Mouse (Mus musculus) heart, embryonic 16.5 days (tissue): ENCODE measurements around the gene Ubr2. TPM values are rescaled to one million over a fixed set of nuclear protein-coding genes. Genes with fewer than 3 reads are reported as not detected.

ENCODE experiments used
- ATAC-seq: fragments of 200-750 bp; cut with Nextera tagmentation; replicated peaks from 2 replicates; pipeline ENCODE4 v1.8.0; 2017; ENCODE audit warnings: moderate number of reproducible peaks; ENCODE audit not compliant: insufficient read depth, low FRiP score; ENCODE audit errors: extremely low read depth
- H3K27ac ChIP-seq: fragments of 300-500 bp; sonication (generic); 2 replicates; pipeline ENCODE4 v1.5.1; 2014; ENCODE audit warnings: mild to moderate bottlenecking, low read length, control low read depth, moderate library complexity
- H3K27me3 ChIP-seq: fragments of 300-500 bp; sonication (generic); 2 replicates; pipeline ENCODE4 v1.6.1; 2014; ENCODE audit warnings: low read length, mixed read lengths; ENCODE audit not compliant: control insufficient read depth, insufficient read depth
- H3K36me3 ChIP-seq: fragments of 300-500 bp; sonication (generic); 2 replicates; pipeline ENCODE4 v1.6.1; 2014; ENCODE audit not compliant: control insufficient read depth, insufficient read depth
- H3K4me1 ChIP-seq: fragments of 300-500 bp; sonication (generic); 2 replicates; pipeline ENCODE4 v1.6.1; 2014; ENCODE audit warnings: low read length, mixed read lengths; ENCODE audit not compliant: control insufficient read depth, insufficient read depth
- H3K4me2 ChIP-seq: fragments of 300-500 bp; sonication (generic); 2 replicates; pipeline ENCODE4 v1.6.1; 2014; ENCODE audit warnings: low read depth, mild to moderate bottlenecking, control low read depth, low read length
- H3K4me3 ChIP-seq: fragments of 300-500 bp; sonication (generic); 2 replicates; pipeline ENCODE4 v1.5.1; 2014; ENCODE audit warnings: mild to moderate bottlenecking, control low read depth, low read length
- H3K9ac ChIP-seq: fragments of 300-500 bp; sonication (generic); 2 replicates; pipeline ENCODE4 v1.6.1; 2014; ENCODE audit warnings: low read length, control low read depth
- H3K9me3 ChIP-seq: fragments of 300-500 bp; sonication (generic); replicated peaks from 2 replicates; pipeline ENCODE4 v1.6.1; 2016; ENCODE audit warnings: low read length; ENCODE audit not compliant: control insufficient read depth
- WGBS: fragments of 180-500 bp; shearing (Covaris S2); extraction: QIAGEN DNeasy Blood & Tissue Kit; methylation state at CpG from one replicate; pipeline ENCODE4 v1.1.7; 2014; 5-methylcytosine and 5-hydroxymethylcytosine counted together
- polyA plus RNA-seq: library from polyadenylated mRNA; unstranded; fragments of >200 nt; fragmentation: Nextera tagmentation; extraction: Ambion mirVana; gene quantifications from 2 replicates; pipeline ENCODE4 v1.2.1, GENCODE M21; 2015

Gene Ubr2
- polyA plus RNA-seq, 1 experiment from 2014 or later: 17.1 TPM

- Histone ChIP-seq H3K9me3 (0 out of 2 replicates have a peak, but pooled peaks cover 3% of the 10 kb centered on the region), H3K9ac (peak overlapping the region; percentile 26; the same call in 1 of the 2 replicates), H3K4me1 (0 out of 2 replicates have a peak, but pooled peaks cover 2% of the 10 kb centered on the region), H3K27me3 (no peaks in the 10 kb centered on the region), H3K36me3 (no peaks in the 10 kb centered on the region), H3K27ac (no peak overlapping the region), H3K4me3 (peak overlapping the region; percentile 35), H3K4me2 (peak overlapping the region; percentile 54)
- 28% methylated on average over 18 of the region's 18 CpGs for WGBS
- peak; percentile 76 for ATAC-seq
These were observed 28.8 kb upstream of the Ubr2 start for GRCm38 (mm10) chr17:47038844-47039803.

GRCm38 (mm10) chr17:47034536-47034935 lies 24.2 kb upstream of the Ubr2 start:
- H3K27ac ChIP-seq: no peak overlapping the region
- no peaks in the 10 kb centered on the region for H3K9me3 ChIP-seq
- H3K9ac ChIP-seq: no peak overlapping the region
- no peak overlapping the region for H3K4me2 ChIP-seq
- H3K36me3 ChIP-seq: no peaks in the 10 kb centered on the region
- H3K4me3 ChIP-seq: no peak overlapping the region
- 0 out of 2 replicates have a peak, but pooled peaks cover 2% of the 10 kb centered on the region for H3K4me1 ChIP-seq
- H3K27me3 ChIP-seq: no peaks in the 10 kb centered on the region
- ATAC-seq: no peak

- Histone ChIP-seq H3K27ac (no peak overlapping the region), H3K9me3 (no peaks in the 10 kb centered on the region), H3K4me1 (no peaks in the 10 kb centered on the region), H3K27me3 (no peaks in the 10 kb centered on the region), H3K36me3 (no peaks in the 10 kb centered on the region), H3K9ac (no peak overlapping the region), H3K4me3 (no peak overlapping the region), H3K4me2 (no peak overlapping the region)
- no peak for ATAC-seq
- WGBS: under 1% methylated on average over 4 of the region's 4 CpGs
These were observed 23.3 kb upstream of the Ubr2 start for GRCm38 (mm10) chr17:47033643-47034042.

- H3K9me3 ChIP-seq: no peaks in the 10 kb centered on the region
- H3K36me3 ChIP-seq: no peaks in the 10 kb centered on the region
- no peak overlapping the region for H3K4me3 ChIP-seq
- H3K27ac ChIP-seq: no peak overlapping the region
- H3K9ac ChIP-seq: no peak overlapping the region
- no peaks in the 10 kb centered on the region for H3K27me3 ChIP-seq
- ATAC-seq: no peak
- no peak overlapping the region for H3K4me2 ChIP-seq
- 70% methylated on average over 1 of the region's 1 CpGs for WGBS
- no peaks in the 10 kb centered on the region for H3K4me1 ChIP-seq
These were observed 14.4 kb upstream of the Ubr2 start for GRCm38 (mm10) chr17:47024805-47025204.

GRCm38 (mm10) chr17:47023369-47023768 lies 13.0 kb upstream of the Ubr2 start:
- Histone ChIP-seq H3K9me3 (no peaks in the 10 kb centered on the region), H3K9ac (no peak overlapping the region), H3K36me3 (no peaks in the 10 kb centered on the region), H3K4me3 (no peak overlapping the region), H3K27me3 (no peaks in the 10 kb centered on the region), H3K27ac (no peak overlapping the region), H3K4me2 (no peak overlapping the region), H3K4me1 (no peaks in the 10 kb centered on the region)
- WGBS: 68% methylated on average over 1 of the region's 1 CpGs
- no peak for ATAC-seq

- WGBS: 39% methylated on average over 11 of the region's 11 CpGs
- H3K27ac ChIP-seq: no peak overlapping the region
- no peaks in the 10 kb centered on the region for H3K9me3 ChIP-seq
- no peak overlapping the region for H3K4me3 ChIP-seq
- peaks cover 11% of the 10 kb centered on the region for H3K4me1 ChIP-seq
- H3K4me2 ChIP-seq: no peak overlapping the region
- no peak overlapping the region for H3K9ac ChIP-seq
- no peak for ATAC-seq
- H3K36me3 ChIP-seq: no peaks in the 10 kb centered on the region
- no peaks in the 10 kb centered on the region for H3K27me3 ChIP-seq
These were observed 2.5 kb upstream of the Ubr2 start for GRCm38 (mm10) chr17:47012896-47013295.

GRCm38 (mm10) chr17:47011661-47012043 lies 1.3 kb upstream of the Ubr2 start:
- H3K4me3 ChIP-seq: no peak overlapping the region
- peaks cover 20% of the 10 kb centered on the region for H3K4me1 ChIP-seq
- no peak overlapping the region for H3K27ac ChIP-seq
- H3K4me2 ChIP-seq: no peak overlapping the region
- no peak overlapping the region for H3K9ac ChIP-seq
- no peaks in the 10 kb centered on the region for H3K9me3 ChIP-seq
- 0 out of 2 replicates have a peak, but pooled peaks cover 5% of the 10 kb centered on the region for H3K36me3 ChIP-seq
- H3K27me3 ChIP-seq: no peaks in the 10 kb centered on the region
- 85% methylated on average over 1 of the region's 1 CpGs for WGBS
- no peak for ATAC-seq

- 12% methylated on average over 25 of the region's 25 CpGs for WGBS
- Histone ChIP-seq H3K9me3 (no peaks in the 10 kb centered on the region), H3K9ac (peak overlapping the region; percentile 60; the same call in 1 of the 2 replicates), H3K4me2 (peak overlapping the region; percentile 86), H3K4me1 (peaks cover 26% of the 10 kb centered on the region), H3K36me3 (0 out of 2 replicates have a peak, but pooled peaks cover 5% of the 10 kb centered on the region), H3K27ac (peak overlapping the region; percentile 98), H3K4me3 (peak overlapping the region; percentile 95), H3K27me3 (no peaks in the 10 kb centered on the region)
- ATAC-seq: no peak; the same call in 1 of the 2 replicates
These were observed 635 bp upstream of the Ubr2 start for GRCm38 (mm10) chr17:47010722-47011660.
